Mouse (Mus musculus) heart, adult 11 months (tissue): ENCODE results near the gene Ccl1.
A peak's percentile ranks its signal among the peaks of the same experiment; 100 is the strongest.

Experiments
- DNase-seq: peaks from one replicate; pipeline ENCODE4 v3.0.0; 2022

Gene Ccl1

DNA sequence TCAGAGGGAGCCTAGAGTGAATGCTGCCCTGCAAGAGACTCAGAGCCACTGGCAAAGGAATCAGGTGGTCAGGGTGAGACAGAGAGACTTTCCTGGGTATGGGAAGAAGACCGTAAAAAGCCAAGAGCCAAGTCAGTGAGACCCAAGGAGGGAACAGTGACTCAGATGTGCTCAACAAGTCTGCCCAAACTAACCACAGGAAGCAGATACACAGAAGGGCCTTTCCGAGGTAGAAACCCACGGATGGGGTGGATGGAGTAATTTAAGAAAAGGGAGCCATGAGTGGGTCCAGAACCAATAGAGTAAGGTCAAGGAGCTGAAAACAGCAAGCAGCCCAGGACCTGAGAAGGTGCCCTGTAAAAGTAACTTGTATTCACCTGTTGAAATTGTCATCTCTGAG is 101.8 kb downstream of the Ccl1 start:
- no peak for DNase-seq

DNA sequence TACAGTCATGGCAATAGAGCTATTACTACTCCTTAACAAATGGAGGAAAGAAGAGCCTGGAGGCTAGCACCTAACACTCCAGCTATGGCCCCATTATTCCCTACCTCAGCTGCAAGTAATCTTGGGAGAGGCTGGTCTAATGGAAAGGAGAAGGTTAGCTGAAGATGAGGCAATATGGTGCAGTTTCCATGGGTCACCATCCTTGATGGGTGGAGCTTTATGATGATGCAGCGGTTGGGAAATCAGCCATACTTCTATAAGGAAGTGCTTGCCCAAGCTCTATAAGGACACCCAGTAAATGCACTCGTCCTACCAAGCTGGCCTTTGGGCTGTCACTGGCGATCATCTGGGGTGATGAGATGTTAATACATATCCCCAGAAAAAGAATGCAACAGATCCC is 107.7 kb downstream of the Ccl1 start:
- no peak for DNase-seq

DNA sequence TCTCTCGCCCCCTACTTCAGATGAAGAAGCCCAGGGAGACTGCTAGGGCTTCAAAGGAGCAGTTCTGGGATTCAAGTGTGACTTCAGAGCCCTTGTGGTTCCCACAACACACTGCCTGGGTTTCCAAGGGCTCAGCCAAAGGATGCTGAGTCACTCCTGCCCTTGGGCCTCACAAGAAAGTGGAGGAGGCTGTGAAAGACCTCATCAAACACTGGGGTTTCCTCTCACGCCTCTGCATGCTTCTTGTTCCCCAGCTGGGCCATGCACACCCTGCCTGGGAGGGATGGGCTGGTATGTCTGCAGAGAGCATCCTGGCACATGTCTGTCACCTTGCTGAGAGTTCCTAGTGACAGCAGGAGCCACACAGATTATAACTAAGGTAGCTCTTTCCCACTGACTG is 110.5 kb downstream of the Ccl1 start:
- no peak for DNase-seq

DNA sequence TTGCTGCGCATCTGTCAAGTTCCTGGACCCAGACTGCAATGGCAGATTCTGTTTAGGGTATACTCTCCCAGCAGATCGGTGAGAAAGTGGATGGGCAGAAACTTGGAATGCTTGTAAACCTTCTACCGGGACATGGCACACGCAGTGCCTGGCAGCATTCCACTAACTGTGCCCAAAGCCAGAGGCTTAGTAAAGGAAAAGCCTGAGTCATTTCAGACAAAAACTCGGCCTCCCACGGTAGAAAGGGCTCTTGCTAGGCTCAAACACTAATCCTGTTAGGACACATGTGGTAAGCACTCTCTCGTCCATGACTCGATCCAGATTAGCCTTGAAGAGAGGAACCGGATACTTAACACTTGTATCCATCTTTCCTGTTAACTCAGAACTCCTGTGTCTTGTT is 111.7 kb downstream of the Ccl1 start:
- DNase-seq: no peak

DNA sequence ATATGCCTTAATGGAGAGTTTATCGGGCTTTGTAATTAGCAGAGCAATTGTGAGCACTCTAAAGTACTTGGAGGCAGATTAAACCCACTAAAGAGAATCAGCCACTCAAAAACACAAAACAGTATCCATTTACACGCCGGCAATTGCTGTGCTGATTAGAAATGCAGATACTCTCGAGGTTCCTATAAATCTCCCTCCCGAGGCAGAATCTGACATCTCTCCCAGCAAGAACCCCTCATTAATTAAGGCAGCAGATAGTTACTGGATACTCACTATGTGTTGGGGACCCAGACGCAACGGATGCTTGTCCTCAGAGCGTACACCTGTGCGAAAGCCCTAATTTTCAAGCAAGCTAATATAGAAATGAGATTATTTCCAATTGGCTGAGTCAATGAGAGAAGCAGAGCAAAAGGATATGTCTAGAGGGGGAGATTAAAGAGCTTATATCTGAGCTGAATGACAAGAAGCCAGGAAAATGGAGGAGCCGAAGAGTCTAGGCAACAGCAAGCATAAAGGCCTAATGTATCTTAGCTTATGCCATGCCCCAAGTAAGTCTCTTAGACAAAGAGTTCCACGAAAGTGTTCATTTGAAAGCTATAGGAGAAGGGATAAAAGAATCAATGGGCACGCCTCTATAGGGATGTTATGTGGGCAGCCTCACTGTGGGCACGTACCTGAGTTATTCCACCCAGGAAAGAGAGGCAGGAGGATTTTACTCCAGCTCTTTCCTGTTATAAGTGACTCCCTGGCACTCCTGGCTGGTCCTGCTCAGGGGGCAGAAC is 115.5 kb downstream of the Ccl1 start:
- peak; percentile 68 for DNase-seq

DNA sequence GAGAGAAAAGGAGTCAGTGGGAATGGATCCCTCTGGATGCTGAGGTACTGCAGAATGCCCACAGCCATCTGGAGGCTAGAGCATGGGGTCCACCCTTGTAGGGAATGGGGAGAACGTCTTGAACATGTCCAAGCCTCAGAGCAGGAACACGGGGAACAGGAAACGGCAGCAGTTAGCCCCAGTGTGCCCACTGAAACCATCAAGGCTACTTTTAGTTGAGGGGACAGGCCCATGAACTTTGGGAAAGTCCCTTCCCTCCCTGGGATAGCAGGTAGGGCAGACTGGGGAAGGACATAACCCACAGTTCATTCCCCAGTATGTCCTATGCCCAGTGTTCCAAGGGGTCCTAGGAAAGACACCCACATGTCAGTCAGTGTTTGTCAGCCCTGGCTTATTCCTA is 119.8 kb downstream of the Ccl1 start:
- DNase-seq: peak; percentile 83

DNA sequence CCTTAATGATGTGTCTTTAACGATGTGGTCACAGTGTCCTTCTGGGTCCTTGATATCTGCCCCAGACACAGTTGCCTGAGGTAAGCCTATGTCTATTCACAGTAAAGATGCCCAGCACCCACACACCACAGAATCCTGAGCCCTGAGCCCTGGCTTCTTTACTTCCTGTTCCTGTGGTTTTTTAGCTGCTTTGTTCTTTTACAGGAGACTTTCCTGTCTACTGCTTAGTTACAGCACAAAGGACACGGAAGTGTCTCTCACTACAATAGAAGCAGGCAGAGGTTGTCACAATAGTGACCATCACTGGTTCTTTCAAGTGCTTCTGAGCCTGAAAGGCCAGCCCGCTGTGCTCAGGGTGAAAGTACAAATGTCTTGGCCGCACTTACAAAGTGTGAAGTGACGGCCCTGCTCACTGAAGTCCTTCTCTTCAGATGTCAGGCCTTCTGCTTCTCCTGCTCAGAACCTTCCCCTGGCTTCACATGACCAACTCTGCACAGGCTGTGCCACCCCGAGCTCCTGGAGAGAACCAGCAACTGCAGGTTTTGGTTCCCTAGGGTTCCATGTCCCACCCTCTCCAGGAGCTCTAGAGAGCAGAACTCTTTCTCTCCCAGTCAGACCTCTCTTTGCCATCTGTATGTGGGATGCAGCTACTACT is 122.1 kb downstream of the Ccl1 start:
- DNase-seq: peak; percentile 79

DNA sequence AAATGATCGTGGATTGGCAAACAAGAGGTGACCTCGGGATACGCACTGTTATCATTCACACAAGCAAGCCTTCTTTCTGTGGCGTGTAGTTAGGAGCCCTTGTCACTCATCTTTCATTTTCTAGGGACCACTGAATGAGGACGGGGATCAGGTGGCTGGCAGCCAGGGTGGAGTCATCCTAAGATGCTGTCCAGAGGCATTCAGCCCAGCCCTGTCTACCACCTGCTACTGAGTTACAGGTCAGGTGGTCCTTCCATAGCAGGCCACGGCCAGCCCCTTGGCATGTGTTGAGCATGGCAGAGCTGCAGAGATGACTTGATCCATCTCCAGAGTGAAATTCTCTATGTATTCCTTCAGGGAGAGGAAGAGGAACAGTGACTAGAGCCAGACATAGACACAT is 123.1 kb downstream of the Ccl1 start:
- peak; percentile 89 for DNase-seq

DNA sequence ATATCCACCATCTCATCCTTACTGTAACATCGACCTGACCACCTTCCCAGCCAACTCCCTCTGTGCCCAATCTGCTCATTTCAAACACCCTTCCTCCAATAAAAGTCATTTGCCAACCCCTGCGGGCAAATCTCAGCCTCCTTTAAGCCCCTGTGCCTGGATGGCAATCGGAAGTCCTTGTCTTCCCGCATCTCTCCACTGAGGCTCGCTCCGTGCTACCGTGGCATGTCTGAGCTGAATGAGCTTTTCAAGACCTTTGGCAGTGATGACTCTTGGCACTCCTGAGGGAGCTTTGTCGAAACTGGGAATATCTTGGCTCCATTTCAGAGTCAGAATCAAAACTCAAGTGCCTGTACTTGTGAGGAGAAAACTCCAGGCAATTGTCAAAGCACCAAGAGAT is 124.2 kb downstream of the Ccl1 start:
- DNase-seq: peak; percentile 89

DNA sequence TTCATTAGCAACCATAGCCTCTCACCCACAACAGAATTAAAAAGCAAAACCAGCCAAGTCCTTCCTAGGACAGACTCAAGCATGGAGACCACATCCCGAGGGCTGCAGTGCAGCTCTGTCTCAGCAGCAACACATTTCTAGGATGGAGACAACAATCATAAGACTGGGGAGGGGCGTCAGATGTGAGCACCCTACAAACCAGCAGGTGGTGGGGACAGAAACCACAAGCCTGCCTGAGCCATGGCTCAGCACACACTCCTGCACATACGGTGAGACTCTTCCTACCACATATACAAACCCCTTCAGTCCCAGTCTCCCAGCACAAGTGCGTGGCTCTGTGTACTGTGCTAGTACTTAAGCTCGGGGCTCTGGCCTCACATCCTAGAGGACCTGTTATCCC is 127.3 kb downstream of the Ccl1 start:
- peak; percentile 84 for DNase-seq

DNA sequence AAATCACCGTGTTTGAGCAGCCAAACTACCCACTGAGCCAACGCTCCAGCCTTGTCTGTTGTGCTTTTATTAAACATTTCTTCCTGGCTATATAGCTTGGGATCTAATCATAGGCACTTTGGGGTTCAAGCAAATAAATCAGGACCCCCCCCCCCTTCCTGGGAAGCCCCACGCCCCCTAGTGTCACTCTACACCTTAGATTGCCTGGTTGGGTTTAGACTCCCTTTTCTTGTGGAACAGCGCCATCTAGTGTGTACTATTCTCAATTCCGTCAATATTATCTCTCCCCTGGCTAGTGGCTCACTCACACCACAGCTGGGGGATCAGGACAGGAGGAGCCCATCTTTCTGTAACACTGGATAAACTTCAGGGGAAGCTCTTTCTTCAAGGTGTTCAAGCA is 127.8 kb downstream of the Ccl1 start:
- DNase-seq: peak; percentile 91

DNA sequence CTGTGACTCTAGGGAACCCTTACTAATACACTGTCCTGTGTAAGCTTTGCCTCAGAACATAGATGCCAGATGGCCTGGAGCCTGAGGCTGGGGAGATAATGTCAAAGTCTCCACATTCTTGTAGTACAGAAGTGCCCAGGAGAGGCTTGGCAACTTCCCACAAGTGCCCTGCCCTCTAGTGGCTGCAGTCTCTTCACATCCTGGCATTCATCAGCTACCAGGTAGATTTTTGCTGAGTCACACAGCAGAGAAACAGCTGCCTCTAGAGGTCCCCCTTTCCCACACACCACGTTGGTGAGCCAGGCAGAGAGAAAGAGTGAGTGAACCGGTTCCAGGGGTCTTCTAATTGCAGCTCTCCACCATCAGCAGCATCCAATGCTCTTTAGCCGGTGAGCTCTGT is 130.7 kb downstream of the Ccl1 start:
- peak; percentile 97 for DNase-seq

DNA sequence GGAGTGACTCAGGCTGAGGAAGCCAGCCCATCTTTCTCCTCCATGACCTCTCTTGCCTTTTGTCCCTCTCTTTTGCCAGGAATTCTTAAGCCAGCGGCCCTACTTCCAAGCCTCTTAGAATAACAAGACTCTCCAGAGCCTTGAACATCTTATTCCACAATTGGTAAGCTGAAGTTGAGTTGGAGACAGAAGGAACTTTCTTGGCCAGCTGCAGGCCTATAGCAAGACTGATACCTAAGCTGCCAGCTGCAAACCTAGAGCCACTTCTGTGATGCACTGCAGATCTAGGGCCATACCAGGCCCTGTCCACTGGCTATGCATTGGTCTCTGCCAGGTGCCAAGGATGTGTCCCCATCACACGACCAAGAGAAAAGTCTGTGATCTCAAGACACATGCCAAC is 132.0 kb downstream of the Ccl1 start:
- DNase-seq: peak; percentile 94

DNA sequence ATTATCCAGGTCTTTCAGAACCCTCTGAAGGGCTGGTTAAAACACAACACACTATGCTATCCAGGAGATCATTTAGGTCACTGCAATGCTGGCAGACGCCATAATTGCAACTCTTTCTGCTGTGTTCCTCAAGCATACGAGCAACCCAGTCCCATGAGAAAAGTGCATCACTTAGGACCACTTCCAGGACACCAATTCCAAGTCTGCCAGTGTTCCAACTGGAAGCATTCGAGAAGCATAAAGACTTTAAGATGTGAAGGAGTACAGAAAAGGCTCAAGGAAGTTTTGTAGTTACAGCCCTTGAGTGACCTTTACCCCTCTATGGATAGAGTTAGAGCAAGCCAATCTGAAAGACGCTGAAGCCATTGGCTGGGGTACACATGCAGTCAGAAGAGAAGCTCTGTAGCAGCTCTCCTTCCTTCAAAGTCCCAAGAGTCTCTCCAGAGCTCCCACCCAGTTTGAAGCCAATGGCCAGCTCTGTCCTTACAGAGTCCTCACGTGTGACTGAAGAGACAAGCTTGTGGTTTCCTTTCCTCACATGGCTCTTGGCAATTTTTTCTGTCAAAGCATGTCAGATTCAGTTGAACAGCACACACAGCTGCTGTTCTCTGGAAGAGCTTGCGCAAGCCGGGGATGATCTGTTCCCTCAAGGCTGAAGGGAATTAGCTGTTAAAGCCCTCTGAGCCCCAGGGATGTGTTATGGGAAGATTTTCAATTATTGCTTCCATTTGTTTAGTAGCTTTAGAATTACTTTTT is 134.0 kb downstream of the Ccl1 start:
- DNase-seq: peak; percentile 99

DNA sequence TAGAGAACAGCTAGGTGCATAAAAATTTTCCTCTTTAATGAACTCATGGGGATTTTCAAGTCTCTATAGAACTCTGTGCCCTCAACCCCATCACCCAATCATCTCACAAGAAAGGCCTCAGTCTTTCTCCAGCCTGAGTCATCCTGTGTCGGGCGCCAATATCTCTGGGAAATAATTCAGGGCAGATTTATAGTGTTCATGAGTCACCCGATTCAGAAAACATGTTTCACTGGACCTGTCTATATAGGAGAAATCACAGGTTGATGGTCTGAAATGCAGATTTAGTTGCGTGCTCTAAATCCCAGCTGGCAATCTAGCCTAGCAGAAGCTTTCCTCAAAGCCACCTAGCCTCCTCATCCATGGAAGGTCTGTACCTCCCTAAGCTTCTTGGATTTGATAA is 136.0 kb downstream of the Ccl1 start:
- peak; percentile 60 for DNase-seq

DNA sequence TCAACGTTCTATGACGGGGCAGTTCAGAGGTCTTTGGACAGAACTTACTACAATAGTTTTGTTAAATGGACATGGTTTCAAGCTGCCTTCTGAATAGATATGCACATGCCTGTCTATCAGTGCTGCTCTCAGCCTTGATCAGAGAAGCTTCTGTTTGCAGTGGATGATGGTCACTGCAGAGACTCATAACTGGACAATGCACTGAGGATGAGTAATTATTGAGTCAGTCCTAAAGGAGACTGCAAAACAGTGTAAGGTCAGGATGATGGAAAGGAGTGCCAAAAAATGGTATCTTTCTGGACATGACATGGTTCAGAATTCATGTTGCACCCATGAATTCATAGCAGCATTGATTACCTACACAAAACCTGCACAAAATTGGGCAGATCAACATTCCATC is 137.2 kb downstream of the Ccl1 start:
- DNase-seq: no peak

DNA sequence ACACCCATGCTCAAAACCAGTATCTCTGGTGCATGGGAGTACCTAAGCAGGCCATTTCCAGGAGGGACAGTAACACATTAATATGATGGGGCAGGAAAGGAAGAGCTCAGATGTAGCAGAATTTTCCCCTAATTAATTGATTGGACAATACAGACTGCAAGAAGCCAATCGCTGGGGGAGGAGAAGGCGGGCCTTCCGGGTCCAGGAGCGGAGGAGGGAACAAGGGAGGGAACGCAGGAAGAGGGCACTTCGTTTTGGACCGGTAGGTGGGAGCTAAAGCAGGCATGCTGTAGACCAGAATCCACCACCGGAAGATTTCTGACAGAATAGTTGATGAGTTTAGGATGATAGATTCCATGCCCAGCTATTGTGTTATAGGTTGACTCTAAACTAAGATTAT is 142.2 kb downstream of the Ccl1 start:
- DNase-seq: no peak

DNA sequence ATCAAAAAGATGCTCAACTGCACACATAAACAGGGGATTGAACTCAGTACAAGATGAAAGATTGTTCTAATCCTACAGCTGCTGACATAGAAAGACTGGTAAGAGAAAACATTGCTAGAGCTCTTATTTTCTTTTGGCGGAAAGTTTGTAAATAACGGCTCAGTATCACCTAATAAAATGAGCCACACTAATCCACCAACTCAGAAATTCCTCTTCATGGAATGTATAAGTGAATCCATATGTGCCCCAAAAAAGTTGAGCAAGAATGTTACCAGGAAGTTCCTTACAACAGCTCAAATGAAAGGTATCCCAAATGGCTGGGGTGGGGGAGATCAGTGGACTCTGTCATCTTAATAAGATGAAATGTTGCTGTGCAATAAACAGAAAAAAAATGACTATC is 146.4 kb downstream of the Ccl1 start:
- DNase-seq: no peak

DNA sequence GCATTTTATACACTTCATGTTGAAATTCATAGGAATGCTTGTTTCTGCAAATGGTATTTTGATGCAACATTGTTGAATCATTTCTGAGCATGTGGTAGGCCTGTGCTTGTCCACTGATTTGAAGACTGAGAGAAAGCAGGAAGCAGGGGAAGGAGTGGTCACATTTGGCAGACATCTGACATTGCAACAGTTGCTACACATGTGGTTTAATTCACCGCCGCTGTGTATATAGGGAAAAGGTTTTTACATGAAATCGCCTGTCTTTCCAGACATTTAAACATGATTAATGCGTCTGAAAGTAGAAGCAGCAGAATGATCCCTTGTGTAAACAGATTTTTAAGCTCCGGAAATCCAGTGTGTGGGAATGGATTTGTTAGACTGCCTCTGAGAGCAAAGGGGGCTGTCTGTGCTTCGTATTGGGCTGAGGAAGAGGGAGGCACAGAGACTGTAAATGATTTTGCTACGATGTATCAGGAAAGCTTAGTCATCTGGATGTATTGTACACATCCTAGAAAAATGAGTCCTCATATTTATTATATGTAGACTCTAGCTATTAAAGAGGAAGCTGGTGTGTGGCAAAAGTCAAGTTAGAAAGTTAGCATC is 165.9 kb downstream of the Ccl1 start:
- peak; percentile 92 for DNase-seq

DNA sequence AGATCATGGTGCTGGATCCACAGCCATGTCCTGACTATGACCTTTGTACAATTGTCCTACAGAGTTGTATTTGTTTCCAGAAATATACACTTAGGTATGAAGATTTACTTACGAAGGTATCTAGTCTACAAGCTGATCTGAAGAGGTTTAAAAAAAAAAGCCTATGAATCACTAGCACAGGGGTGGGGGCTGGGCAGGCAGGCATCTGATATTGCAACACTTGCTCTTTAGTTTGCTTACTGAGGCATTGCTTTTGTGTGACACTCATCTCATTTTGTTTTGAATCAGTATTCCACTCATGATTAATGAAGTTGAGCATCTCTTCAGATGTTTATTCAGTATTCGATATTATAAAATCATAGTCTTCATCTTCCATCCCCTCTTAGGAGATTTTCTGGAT is 169.3 kb downstream of the Ccl1 start:
- DNase-seq: no peak

DNA sequence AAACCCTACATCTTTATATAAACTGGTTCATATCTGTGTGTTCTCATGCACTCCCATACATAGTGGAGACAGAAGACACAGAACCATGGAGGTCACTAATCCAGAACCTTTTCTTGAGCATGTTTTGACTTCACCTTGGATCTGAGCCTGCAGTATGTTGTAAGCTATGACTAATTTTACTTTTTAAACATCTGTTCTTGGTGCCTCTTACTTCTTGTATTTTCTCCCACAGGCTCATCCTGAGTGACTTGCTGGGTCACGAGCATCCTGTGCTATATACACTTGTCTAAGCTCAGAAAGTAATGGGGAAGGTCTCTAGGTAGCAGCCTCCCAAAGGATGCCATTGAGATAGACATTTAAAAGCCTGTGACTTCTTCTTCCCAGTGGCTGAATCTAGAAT is 172.5 kb downstream of the Ccl1 start:
- DNase-seq: peak; percentile 90
